Mouse (Mus musculus): ENCODE data around the gene Wnt11. TPM values are rescaled to one million over a fixed set of nuclear protein-coding genes. Genes with fewer than 3 reads are reported as not detected.
A peak's percentile ranks its signal among the peaks of the same experiment; 100 is the strongest.

Gene Wnt11
- total and polyA plus RNA-seq, 2 experiments from 2014 or later, result 2.2 to 17.2 TPM

DNA sequence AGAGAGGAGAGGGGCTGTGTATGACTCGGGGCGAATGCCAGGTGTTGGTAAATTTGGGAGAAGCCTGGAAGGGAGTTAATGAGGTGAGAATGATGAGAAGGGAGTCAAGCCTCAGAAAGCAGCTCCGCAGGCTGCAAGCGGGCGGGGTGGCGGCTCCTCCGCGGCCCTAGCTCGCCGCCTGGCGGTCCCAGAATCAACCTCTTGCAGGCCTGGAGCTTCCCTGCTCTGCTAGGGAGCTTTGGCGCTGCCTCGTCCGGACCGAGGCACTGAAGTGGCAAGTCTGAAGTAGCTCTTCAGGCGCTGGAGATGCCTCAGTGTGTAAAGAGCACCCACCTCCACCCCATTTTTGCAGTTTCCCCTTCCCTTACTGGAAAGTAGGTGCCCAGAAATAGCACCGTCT, 3.0 kb downstream of the Wnt11 start:
- Histone ChIP-seq H3K9ac (replicated peaks; ENCODE audit: low read length) (no peak overlapping the region), H3K27ac (no peak overlapping the region), H3K36me3 (ENCODE audit: insufficient read depth, low read length) (no peaks in the 10 kb centered on the region), H3K4me2 (ENCODE audit: low read depth, low read length) (peak overlapping the region; percentile 86), H3K9me3 (ENCODE audit: low read length) (no peaks in the 10 kb centered on the region), H3K4me1 (ENCODE audit: insufficient read depth, low read length) (peaks cover 5% of the 10 kb centered on the region; the same call in 1 of the 2 replicates), H3K27me3 (ENCODE audit: insufficient read depth, low read length) (peaks cover 57% of the 10 kb centered on the region), H3K4me3 (ENCODE audit: low read length) (peak overlapping the region; percentile 44)
- WGBS, result under 1% methylated on average over 17 of the region's 17 CpGs
- peak; percentile 79 for ATAC-seq
- peak; percentile 92 for DNase-seq (ENCODE audit: low spot score)
- peak; percentile 89 for TF ChIP-seq CTCF (IDR thresholded peaks at IDR 0.05; ENCODE audit: low read depth)

DNA sequence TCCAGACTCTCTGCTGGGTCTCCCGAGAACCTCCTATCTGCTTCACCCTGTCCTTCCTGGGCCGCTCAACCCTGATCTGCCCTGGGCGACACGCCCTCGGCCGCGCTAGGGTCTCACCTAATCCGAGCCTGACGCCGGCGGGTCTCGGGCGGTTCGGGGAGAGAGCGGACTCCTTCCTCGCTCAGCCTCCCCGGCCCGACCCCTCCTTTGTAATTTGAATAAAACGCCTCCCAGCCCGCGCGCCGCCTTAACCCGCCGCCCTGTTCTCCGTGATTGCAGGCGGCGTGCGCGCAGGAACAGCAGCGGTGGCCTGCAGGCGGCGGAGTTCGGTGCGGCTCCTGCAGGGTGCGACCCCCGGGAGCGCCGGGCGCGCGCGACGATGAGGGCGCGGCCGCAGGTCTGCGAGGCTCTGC, 3.8 kb downstream of the Wnt11 start:
- Histone ChIP-seq H3K36me3 (ENCODE audit: insufficient read depth, low read length) (no peaks in the 10 kb centered on the region), H3K9ac (replicated peaks; ENCODE audit: low read length) (peak overlapping the region; percentile 33), H3K4me2 (ENCODE audit: low read depth, low read length) (peak overlapping the region; percentile 86), H3K27me3 (ENCODE audit: insufficient read depth, low read length) (peaks cover 50% of the 10 kb centered on the region), H3K4me3 (ENCODE audit: low read length) (peak overlapping the region; percentile 44), H3K9me3 (ENCODE audit: low read length) (no peaks in the 10 kb centered on the region), H3K4me1 (ENCODE audit: insufficient read depth, low read length) (peaks cover 5% of the 10 kb centered on the region; the same call in 1 of the 2 replicates), H3K27ac (no peak overlapping the region)
- ATAC-seq (peak; percentile 11; the same call in 1 of the 2 replicates), DNase-seq (ENCODE audit: low spot score) (peak; percentile 65)
- 1% methylated on average over 48 of the region's 48 CpGs for WGBS
- no peak; the same call in none of the 2 replicates for TF ChIP-seq CTCF (IDR thresholded peaks at IDR 0.05; ENCODE audit: low read depth)

DNA sequence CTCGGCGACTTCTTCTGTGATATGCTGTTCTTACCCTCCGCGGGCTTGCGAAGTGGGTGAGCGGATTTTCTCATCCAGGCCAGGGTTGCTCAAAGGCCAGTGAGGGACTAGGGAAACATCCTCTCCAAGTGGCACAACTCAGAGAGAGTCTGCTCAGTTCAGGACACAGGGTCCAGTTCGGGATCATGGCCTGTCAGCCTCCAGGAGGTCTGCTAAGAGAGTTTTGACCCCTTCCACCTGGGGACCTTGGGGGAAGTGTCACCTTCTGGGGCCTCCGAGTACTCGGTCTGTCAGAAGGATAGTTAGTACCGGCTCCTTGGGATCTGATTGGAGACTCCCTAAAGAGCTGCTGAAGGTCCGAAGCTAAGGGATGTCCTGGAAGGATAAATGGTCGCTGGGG, 4.4 kb downstream of the Wnt11 start:
- ATAC-seq (no peak), DNase-seq (ENCODE audit: low spot score) (no peak)
- H3K27ac ChIP-seq, result no peak overlapping the region
- TF ChIP-seq CTCF (IDR thresholded peaks at IDR 0.05; ENCODE audit: low read depth), result no peak
- H3K9me3 ChIP-seq (ENCODE audit: low read length), result no peaks in the 10 kb centered on the region
- 6% methylated on average over 12 of the region's 12 CpGs for WGBS
- H3K4me1 ChIP-seq (ENCODE audit: insufficient read depth, low read length), result peaks cover 5% of the 10 kb centered on the region; the same call in 1 of the 2 replicates
- H3K4me2 ChIP-seq (ENCODE audit: low read depth, low read length), result peak overlapping the region; percentile 86
- H3K36me3 ChIP-seq (ENCODE audit: insufficient read depth, low read length), result no peaks in the 10 kb centered on the region
- peak overlapping the region; percentile 44 for H3K4me3 ChIP-seq (ENCODE audit: low read length)
- peak overlapping the region; percentile 33; the same call in 1 of the 2 replicates for H3K9ac ChIP-seq (replicated peaks; ENCODE audit: low read length)
- peaks cover 47% of the 10 kb centered on the region for H3K27me3 ChIP-seq (ENCODE audit: insufficient read depth, low read length)

DNA sequence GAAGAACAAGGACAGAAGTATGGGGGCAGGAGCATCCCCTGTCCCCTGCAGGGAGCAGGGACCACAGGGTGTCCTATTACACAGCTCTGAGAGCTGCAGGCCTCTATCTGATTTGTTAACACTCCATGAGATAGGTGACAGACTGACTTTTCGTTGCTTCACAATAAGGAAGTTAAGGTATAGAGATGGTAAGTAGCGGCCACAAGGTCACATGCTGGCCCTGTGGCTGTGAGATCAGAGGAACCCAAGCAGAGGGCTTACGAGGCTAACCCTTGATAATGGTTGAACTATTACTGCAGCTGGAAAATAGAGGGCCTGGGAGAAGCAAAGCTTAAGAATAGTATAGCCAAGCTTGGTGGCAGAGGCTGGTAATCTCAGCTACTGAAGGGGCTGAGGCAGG, 5.9 kb downstream of the Wnt11 start:
- no peaks in the 10 kb centered on the region for H3K4me1 ChIP-seq (ENCODE audit: insufficient read depth, low read length)
- TF ChIP-seq CTCF (IDR thresholded peaks at IDR 0.05; ENCODE audit: low read depth), result no peak
- no peak overlapping the region for H3K9ac ChIP-seq (replicated peaks; ENCODE audit: low read length)
- no peak overlapping the region for H3K4me2 ChIP-seq (ENCODE audit: low read depth, low read length)
- no peak for DNase-seq (ENCODE audit: low spot score)
- ATAC-seq, result no peak
- 54% methylated on average over 3 of the region's 3 CpGs for WGBS
- no peak overlapping the region for H3K4me3 ChIP-seq (ENCODE audit: low read length)
- no peaks in the 10 kb centered on the region for H3K9me3 ChIP-seq (ENCODE audit: low read length)
- no peak overlapping the region for H3K27ac ChIP-seq
- H3K27me3 ChIP-seq (ENCODE audit: insufficient read depth, low read length), result peaks cover 32% of the 10 kb centered on the region
- no peaks in the 10 kb centered on the region for H3K36me3 ChIP-seq (ENCODE audit: insufficient read depth, low read length)

DNA sequence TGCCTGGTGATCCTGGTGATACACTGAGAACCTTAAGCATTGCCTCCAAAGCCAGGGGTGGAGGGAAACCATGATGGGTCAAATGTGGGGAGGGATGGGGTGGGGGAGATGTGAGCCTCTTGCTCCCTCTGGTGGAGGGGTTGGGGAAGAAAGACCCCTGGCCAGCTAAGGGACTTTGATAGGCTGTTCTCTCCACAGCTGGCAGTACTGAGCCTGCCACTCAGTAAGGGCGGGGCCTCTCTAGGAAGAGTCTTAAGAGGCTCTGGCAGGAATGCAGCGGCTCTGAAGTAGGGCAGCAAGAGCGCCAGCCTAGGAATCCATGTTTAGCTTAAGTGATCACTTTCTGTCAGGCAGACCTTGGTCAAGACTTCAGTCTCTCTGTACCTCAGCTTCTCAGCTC, 6.9 kb downstream of the Wnt11 start:
- Histone ChIP-seq H3K4me3 (ENCODE audit: low read length) (no peak overlapping the region), H3K27me3 (ENCODE audit: insufficient read depth, low read length) (peaks cover 29% of the 10 kb centered on the region), H3K4me2 (ENCODE audit: low read depth, low read length) (no peak overlapping the region), H3K9ac (replicated peaks; ENCODE audit: low read length) (no peak overlapping the region), H3K4me1 (ENCODE audit: insufficient read depth, low read length) (no peaks in the 10 kb centered on the region), H3K36me3 (ENCODE audit: insufficient read depth, low read length) (no peaks in the 10 kb centered on the region), H3K27ac (no peak overlapping the region), H3K9me3 (ENCODE audit: low read length) (no peaks in the 10 kb centered on the region)
- peak; percentile 30 for TF ChIP-seq CTCF (IDR thresholded peaks at IDR 0.05; ENCODE audit: low read depth)
- ATAC-seq (no peak), DNase-seq (ENCODE audit: low spot score) (no peak)
- WGBS, result 49% methylated on average over 3 of the region's 3 CpGs

DNA sequence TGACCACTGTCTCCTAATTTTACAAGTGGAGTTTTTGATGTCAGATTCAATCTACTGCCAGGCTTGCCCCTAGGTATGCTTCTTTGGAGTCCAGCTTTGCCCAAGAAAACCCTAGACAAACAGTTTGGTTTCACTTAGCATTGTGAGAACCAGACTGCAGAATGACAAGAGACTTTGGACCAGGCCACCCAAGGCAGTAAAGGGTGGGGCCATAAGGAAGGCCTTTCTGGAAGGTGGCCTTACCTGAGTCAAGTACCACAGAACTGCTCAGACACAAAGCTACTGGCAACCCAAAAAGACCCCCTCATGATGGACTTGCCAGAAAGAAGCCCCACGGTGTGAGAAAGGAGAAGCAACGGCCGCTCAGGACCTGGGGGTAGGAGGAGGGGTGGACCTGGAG, 8.1 kb downstream of the Wnt11 start:
- no peak for ATAC-seq
- Histone ChIP-seq H3K36me3 (ENCODE audit: insufficient read depth, low read length) (no peaks in the 10 kb centered on the region), H3K4me3 (ENCODE audit: low read length) (no peak overlapping the region), H3K9me3 (ENCODE audit: low read length) (no peaks in the 10 kb centered on the region), H3K27ac (no peak overlapping the region), H3K27me3 (ENCODE audit: insufficient read depth, low read length) (peaks cover 22% of the 10 kb centered on the region), H3K9ac (replicated peaks; ENCODE audit: low read length) (no peak overlapping the region), H3K4me2 (ENCODE audit: low read depth, low read length) (no peak overlapping the region), H3K4me1 (ENCODE audit: insufficient read depth, low read length) (no peaks in the 10 kb centered on the region)
- TF ChIP-seq CTCF (IDR thresholded peaks at IDR 0.05; ENCODE audit: low read depth), result no peak
- WGBS, result 87% methylated on average over 3 of the region's 3 CpGs
- DNase-seq (ENCODE audit: low spot score), result no peak

DNA sequence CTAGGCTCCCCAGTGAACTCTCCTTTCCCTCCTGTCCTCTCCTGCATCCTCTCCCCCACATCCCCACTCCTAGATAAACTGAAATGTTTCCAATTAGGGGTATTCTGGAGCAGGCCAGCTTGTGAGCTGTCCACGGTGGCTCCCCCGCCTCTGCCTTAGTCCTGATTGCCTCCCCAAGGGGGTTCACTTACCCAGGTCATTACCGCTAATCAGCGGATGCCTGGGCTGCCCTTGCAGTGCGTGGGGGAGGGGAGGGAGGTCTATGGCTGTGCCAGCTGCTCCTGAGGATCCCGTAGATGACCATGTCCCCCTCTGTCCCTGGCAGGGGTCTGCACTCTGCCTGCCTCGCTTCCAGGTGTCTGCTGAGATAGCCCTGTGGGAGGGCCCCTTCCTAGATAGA, 8.7 kb downstream of the Wnt11 start:
- peaks cover 22% of the 10 kb centered on the region for H3K27me3 ChIP-seq (ENCODE audit: insufficient read depth, low read length)
- no peaks in the 10 kb centered on the region for H3K4me1 ChIP-seq (ENCODE audit: insufficient read depth, low read length)
- H3K9me3 ChIP-seq (ENCODE audit: low read length), result no peaks in the 10 kb centered on the region
- no peak overlapping the region for H3K27ac ChIP-seq
- WGBS, result 27% methylated on average over 7 of the region's 7 CpGs
- no peak for DNase-seq (ENCODE audit: low spot score)
- H3K36me3 ChIP-seq (ENCODE audit: insufficient read depth, low read length), result no peaks in the 10 kb centered on the region
- H3K4me2 ChIP-seq (ENCODE audit: low read depth, low read length), result no peak overlapping the region
- no peak for TF ChIP-seq CTCF (IDR thresholded peaks at IDR 0.05; ENCODE audit: low read depth)
- H3K9ac ChIP-seq (replicated peaks; ENCODE audit: low read length), result no peak overlapping the region
- H3K4me3 ChIP-seq (ENCODE audit: low read length), result no peak overlapping the region
- ATAC-seq, result no peak

Data from hindbrain, postnatal 0 days (tissue).